In the genomic region with DNA sequence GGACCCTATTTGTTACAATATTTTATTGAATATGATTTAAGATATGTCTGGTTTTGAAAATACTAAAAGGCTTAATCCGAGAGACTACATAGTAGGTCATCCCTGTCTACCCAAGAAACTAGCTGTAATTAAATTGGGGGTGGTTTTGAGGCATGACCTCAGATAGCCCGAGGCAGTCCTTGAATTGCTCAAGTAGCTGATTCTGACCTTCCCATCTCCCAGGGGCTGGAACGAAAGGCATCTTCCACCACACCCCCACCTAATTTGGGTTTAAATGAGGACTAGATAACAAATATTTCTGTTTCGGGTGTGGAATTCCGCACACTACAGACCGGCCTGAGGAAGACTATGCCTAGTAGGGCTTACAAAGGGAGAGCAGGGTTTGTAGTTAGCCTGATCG, we compare ENCODE assay signal across 8 mouse cellular contexts. TPM values are rescaled to one million over a fixed set of nuclear protein-coding genes. Genes with fewer than 3 reads are reported as not detected.
DNase-seq lines count a peak whose midpoint lies in the region; ATAC-seq lines count a peak whose summit lies in the region.

No protein-coding gene starts in this region.

- H3K27me3 ChIP-seq in megakaryocyte, embryonic 14.5 days (replicated peaks), result no peaks in the 10 kb centered on the region
- H3K27me3 ChIP-seq in embryonic facial prominence, embryonic 14.5 days (replicated peaks; ENCODE audit: control insufficient read depth, insufficient read depth, low read length), result no peaks in the 10 kb centered on the region
- no peaks in the 10 kb centered on the region for H3K27me3 ChIP-seq in limb, embryonic 11.5 days (ENCODE audit: control insufficient read depth, insufficient read depth, low read length)
- H3K27me3 ChIP-seq in stomach, embryonic 15.5 days (replicated peaks), result no peaks in the 10 kb centered on the region

- H3K4me2 ChIP-seq in embryonic facial prominence, embryonic 14.5 days (ENCODE audit: low read depth, low read length), result peak overlapping the region; percentile 75
- H3K4me2 ChIP-seq in limb, embryonic 11.5 days (ENCODE audit: low read depth, severe bottlenecking), result peak overlapping the region; percentile 65
- peak overlapping the region; percentile 77 for H3K4me2 ChIP-seq in stomach, embryonic 15.5 days

- no peak for ATAC-seq in megakaryocyte, adult 5-6 weeks (ENCODE audit: poor library complexity, severe bottlenecking)
- ATAC-seq in embryonic facial prominence, embryonic 14.5 days (ENCODE audit: low read depth), result no peak
- ATAC-seq in limb, embryonic 11.5 days (ENCODE audit: insufficient number of reproducible peaks, low FRiP score, low TSS enrichment, low read depth), result no peak
- ATAC-seq in stomach, embryonic 15.5 days (ENCODE audit: insufficient read depth, low FRiP score, low read depth), result no peak
- ATAC-seq in inflammation-experienced regulatory T-cells, adult 6 months, result no peak

- DNase-seq in embryonic facial prominence, embryonic 14.5 days (ENCODE audit: low spot score), result no peak
- no peak for DNase-seq in limb, embryonic 11.5 days (ENCODE audit: low spot score)
- no peak for DNase-seq in frontal cortex, postnatal 10 days (ENCODE audit: low spot score in 2 of 2)
- no peak for DNase-seq in kidney, adult 18-20 months

- peaks cover 7% of the 10 kb centered on the region for H3K36me3 ChIP-seq in megakaryocyte, embryonic 14.5 days (replicated peaks; ENCODE audit: low read length)
- H3K36me3 ChIP-seq in embryonic facial prominence, embryonic 14.5 days (ENCODE audit: control insufficient read depth, insufficient read depth, low read length), result no peaks in the 10 kb centered on the region
- H3K36me3 ChIP-seq in limb, embryonic 11.5 days (ENCODE audit: control insufficient read depth, insufficient read depth, low read length), result 0 out of 2 replicates have a peak, but pooled peaks cover 2% of the 10 kb centered on the region
- no peaks in the 10 kb centered on the region for H3K36me3 ChIP-seq in stomach, embryonic 15.5 days

- 50% methylated on average over 7 of the region's 7 CpGs for WGBS in embryonic facial prominence, embryonic 14.5 days
- WGBS in limb, embryonic 11.5 days, result 68% methylated on average over 7 of the region's 7 CpGs
- 53% methylated on average over 7 of the region's 7 CpGs for WGBS in stomach, embryonic 15.5 days

- peaks cover 31% of the 10 kb centered on the region for H3K4me1 ChIP-seq in megakaryocyte, embryonic 14.5 days
- peaks cover 15% of the 10 kb centered on the region for H3K4me1 ChIP-seq in embryonic facial prominence, embryonic 14.5 days (ENCODE audit: control insufficient read depth, insufficient read depth, low read length)
- H3K4me1 ChIP-seq in limb, embryonic 11.5 days (ENCODE audit: control insufficient read depth, insufficient read depth, low read length), result peaks cover 15% of the 10 kb centered on the region; the same call in 1 of the 2 replicates
- peaks cover 13% of the 10 kb centered on the region for H3K4me1 ChIP-seq in stomach, embryonic 15.5 days

- H3K9me3 ChIP-seq in megakaryocyte, embryonic 14.5 days, result no peaks in the 10 kb centered on the region
- H3K9me3 ChIP-seq in embryonic facial prominence, embryonic 14.5 days (ENCODE audit: control insufficient read depth, low read length), result no peaks in the 10 kb centered on the region
- H3K9me3 ChIP-seq in limb, embryonic 11.5 days (ENCODE audit: control insufficient read depth, low read length), result no peaks in the 10 kb centered on the region
- H3K9me3 ChIP-seq in stomach, embryonic 15.5 days, result no peaks in the 10 kb centered on the region

- peak overlapping the region; percentile 94 for H3K4me3 ChIP-seq in megakaryocyte, embryonic 14.5 days (replicated peaks)
- H3K4me3 ChIP-seq in embryonic facial prominence, embryonic 14.5 days (ENCODE audit: low read depth, low read length), result peak overlapping the region; percentile 99
- H3K4me3 ChIP-seq in limb, embryonic 11.5 days (ENCODE audit: low read depth, low read length), result peak overlapping the region; percentile 89
- H3K4me3 ChIP-seq in stomach, embryonic 15.5 days (replicated peaks), result no peak overlapping the region

- H3K9ac ChIP-seq in embryonic facial prominence, embryonic 14.5 days (ENCODE audit: low read depth, low read length), result peak overlapping the region; percentile 99
- H3K9ac ChIP-seq in limb, embryonic 11.5 days (ENCODE audit: low read length), result peak overlapping the region; percentile 100
- H3K9ac ChIP-seq in stomach, embryonic 15.5 days, result no peak overlapping the region

- H3K27ac ChIP-seq in embryonic facial prominence, embryonic 14.5 days (replicated peaks; ENCODE audit: low read depth, low read length), result no peak overlapping the region
- no peak overlapping the region for H3K27ac ChIP-seq in limb, embryonic 11.5 days (replicated peaks; ENCODE audit: low read depth, low read length)
- H3K27ac ChIP-seq in stomach, embryonic 15.5 days, result 0 out of 2 replicates have a peak overlapping the region, but pooled peaks have one; percentile 98

RNA-seq across cellular contexts. Expression of gene Kcmf1, which starts 1.2 kb away (rescaled TPM):
- 10.2 and 91.5 TPM in 2 replicates for polyA plus RNA-seq in megakaryocyte, embryonic 14.5 days (2012; ENCODE audit: insufficient read depth, low replicate concordance)
- 81.0 and 110 TPM in 2 replicates for total RNA-seq in megakaryocyte, adult 5-6 weeks (2015)
- total RNA-seq in megakaryocyte, adult 5-6 weeks (2017), result 100 and 110 TPM in 2 replicates
- polyA plus RNA-seq in embryonic facial prominence, embryonic 14.5 days (2014; fragmentation: Nextera tagmentation; extraction: Ambion mirVana), result 45.4 and 47.0 TPM in 2 replicates
- polyA plus RNA-seq in limb, embryonic 11.5 days (2014; fragmentation: Nextera tagmentation; extraction: Ambion mirVana), result 49.8 and 52.0 TPM in 2 replicates
- 46.2 and 50.7 TPM in 2 replicates for polyA plus RNA-seq in stomach, embryonic 15.5 days (2015; fragmentation: Nextera tagmentation; extraction: Ambion mirVana)
- polyA plus RNA-seq in inflammation-experienced regulatory T-cells, adult 6 months (2017; shearing (Covaris generic)), result 10 to 100 TPM in 2 of 3 experiments, 1 to 10 TPM in 1; 9.1 to 12.5 (median 10.3) TPM

RNA-seq across cellular contexts. Expression of gene Tmsb10, which starts 57.6 kb away (rescaled TPM):
- 60.6 and 494 TPM in 2 replicates for polyA plus RNA-seq in megakaryocyte, embryonic 14.5 days (2012; ENCODE audit: insufficient read depth, low replicate concordance)
- 3,978 and 3,999 TPM in 2 replicates for total RNA-seq in megakaryocyte, adult 5-6 weeks (2015)
- 2,780 and 3,394 TPM in 2 replicates for total RNA-seq in megakaryocyte, adult 5-6 weeks (2017)
- 2,276 and 2,340 TPM in 2 replicates for polyA plus RNA-seq in embryonic facial prominence, embryonic 14.5 days (2014; fragmentation: Nextera tagmentation; extraction: Ambion mirVana)
- polyA plus RNA-seq in limb, embryonic 11.5 days (2014; fragmentation: Nextera tagmentation; extraction: Ambion mirVana), result 3,502 and 3,578 TPM in 2 replicates
- polyA plus RNA-seq in stomach, embryonic 15.5 days (2015; fragmentation: Nextera tagmentation; extraction: Ambion mirVana), result 1,706 and 1,913 TPM in 2 replicates
- 1,000 to 10,000 TPM; 4,108 to 4,357 (median 4,244) TPM for polyA plus RNA-seq in inflammation-experienced regulatory T-cells, adult 6 months (2017; shearing (Covaris generic))
